Mouse (Mus musculus) stomach, embryonic 16.5 days (tissue): ENCODE measurements around the gene Chchd10. TPM values are rescaled to one million over a fixed set of nuclear protein-coding genes. Genes with fewer than 3 reads are reported as not detected.

Experiments
- ATAC-seq: fragments of 200-750 bp; cut with Nextera tagmentation; 2 replicates; pipeline ENCODE4 v1.8.0; 2017; ENCODE audit warnings: moderate number of reproducible peaks, moderate TSS enrichment; ENCODE audit not compliant: insufficient read depth, low FRiP score
- H3K27ac ChIP-seq: fragments of 300-500 bp; sonication (generic); 2 replicates; pipeline ENCODE4 v1.5.1; 2014; ENCODE audit warnings: low read length
- H3K27me3 ChIP-seq: fragments of 300-500 bp; sonication (generic); 2 replicates; pipeline ENCODE4 v1.6.1; 2014; ENCODE audit warnings: low read length, control low read depth, mixed read lengths; ENCODE audit not compliant: control insufficient read depth, insufficient read depth
- H3K36me3 ChIP-seq: fragments of 300-500 bp; sonication (generic); 2 replicates; pipeline ENCODE4 v1.6.1; 2014; ENCODE audit warnings: low read length; ENCODE audit not compliant: control insufficient read depth, insufficient read depth
- H3K4me1 ChIP-seq: fragments of 300-500 bp; sonication (generic); 2 replicates; pipeline ENCODE4 v1.6.1; 2014; ENCODE audit warnings: low read length, control low read depth, mixed read lengths; ENCODE audit not compliant: control insufficient read depth, insufficient read depth
- H3K4me2 ChIP-seq: fragments of 300-500 bp; sonication (generic); 2 replicates; pipeline ENCODE4 v1.6.1; 2014; ENCODE audit warnings: low read depth, low read length, mixed read lengths
- H3K4me3 ChIP-seq: fragments of 300-500 bp; sonication (generic); replicated peaks from 2 replicates; pipeline ENCODE4 v1.5.1; 2014; ENCODE audit warnings: mild to moderate bottlenecking, low read length
- H3K9ac ChIP-seq: fragments of 300-500 bp; sonication (generic); 2 replicates; pipeline ENCODE4 v1.6.1; 2014; ENCODE audit warnings: low read length
- H3K9me3 ChIP-seq: fragments of 300-500 bp; sonication (generic); replicated peaks from 2 replicates; pipeline ENCODE4 v1.6.1; 2016; ENCODE audit warnings: low read length, control low read depth; ENCODE audit not compliant: control insufficient read depth
- WGBS: fragments of 180-500 bp; shearing (Covaris S2); extraction: QIAGEN DNeasy Blood & Tissue Kit; methylation state at CpG from one replicate; pipeline ENCODE4 v1.1.7; 2014; 5-methylcytosine and 5-hydroxymethylcytosine counted together
- polyA plus RNA-seq: library from polyadenylated mRNA; unstranded; fragments of >200 nt; fragmentation: Nextera tagmentation; extraction: Ambion mirVana; gene quantifications from 2 replicates; pipeline ENCODE4 v1.2.1, GENCODE M21; 2015

The Chchd10 gene
- polyA plus RNA-seq, 1 experiment from 2014 or later = 83.6 TPM

GRCm38 (mm10) chr10:75954381-75954811, 21.5 kb downstream of the Chchd10 start, which contains the start of gene Gm5134:
Gm5134 (plus strand) TSS chr10:75954514.
- no peaks in the 10 kb centered on the region for H3K36me3 ChIP-seq
- WGBS = 24% methylated on average over 20 of the region's 20 CpGs
- no peak within 1 kb of the TSS for H3K27ac ChIP-seq
- H3K4me3 ChIP-seq = peak within 1 kb of the TSS; percentile 8; the same call in 1 of the 2 replicates
- peaks cover 6% of the 10 kb centered on the region for H3K4me1 ChIP-seq
- peak within 1 kb of the TSS; percentile 32 for H3K4me2 ChIP-seq
- no peak for ATAC-seq
- H3K9ac ChIP-seq = no peak within 1 kb of the TSS
- H3K27me3 ChIP-seq = peaks cover 5% of the 10 kb centered on the region; the same call in 1 of the 2 replicates
- H3K9me3 ChIP-seq = no peaks in the 10 kb centered on the region

DNA sequence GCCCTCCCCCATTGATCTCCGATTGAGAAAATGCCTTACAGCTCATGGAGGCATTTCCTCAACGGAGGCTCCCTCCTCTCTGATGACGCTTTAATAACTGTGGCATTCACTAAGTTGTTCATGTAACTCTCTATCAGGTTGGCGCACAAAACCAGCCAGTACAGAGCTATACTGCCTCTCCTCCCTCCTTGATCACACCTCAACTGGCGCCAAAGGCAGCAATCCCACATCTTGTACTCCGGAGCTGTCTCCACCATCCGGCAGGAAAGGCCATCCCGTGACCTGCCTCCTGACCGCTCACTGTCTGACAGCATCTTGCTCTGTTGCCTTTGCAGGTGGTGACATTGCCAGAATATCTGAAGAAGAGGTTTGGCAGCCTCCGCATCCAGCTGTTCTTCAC, 40.9 kb downstream of the Chchd10 start:
- no peak for ATAC-seq
- no peak overlapping the region for H3K4me2 ChIP-seq
- H3K36me3 ChIP-seq = no peaks in the 10 kb centered on the region
- H3K27me3 ChIP-seq = no peaks in the 10 kb centered on the region
- H3K27ac ChIP-seq = no peak overlapping the region
- no peak overlapping the region for H3K4me3 ChIP-seq
- 92% methylated on average over 10 of the region's 10 CpGs for WGBS
- no peaks in the 10 kb centered on the region for H3K9me3 ChIP-seq
- no peaks in the 10 kb centered on the region for H3K4me1 ChIP-seq
- H3K9ac ChIP-seq = no peak overlapping the region

DNA sequence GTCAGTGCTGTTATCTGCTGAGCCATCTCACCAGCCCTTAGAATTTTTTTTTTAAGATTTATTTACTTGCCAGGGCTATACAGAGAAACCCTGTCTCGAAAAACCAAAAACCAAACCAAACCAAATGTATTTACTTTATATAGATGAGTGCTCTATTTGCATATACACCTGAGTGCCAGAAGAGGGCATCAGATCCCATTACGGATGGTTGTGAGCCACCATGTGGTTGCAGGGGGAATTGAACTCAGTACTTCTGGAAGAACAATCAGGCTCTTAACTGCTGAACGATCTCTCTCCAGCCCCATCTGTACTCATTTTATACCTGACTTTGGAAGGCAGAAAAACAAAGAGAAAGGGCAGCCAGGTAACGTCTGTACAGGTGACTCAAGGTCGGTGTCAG, 42.3 kb downstream of the Chchd10 start:
- H3K4me2 ChIP-seq = no peak overlapping the region
- no peaks in the 10 kb centered on the region for H3K4me1 ChIP-seq
- H3K27me3 ChIP-seq = no peaks in the 10 kb centered on the region
- H3K4me3 ChIP-seq = no peak overlapping the region
- no peaks in the 10 kb centered on the region for H3K9me3 ChIP-seq
- H3K27ac ChIP-seq = no peak overlapping the region
- H3K36me3 ChIP-seq = no peaks in the 10 kb centered on the region
- 77% methylated on average over 5 of the region's 5 CpGs for WGBS
- H3K9ac ChIP-seq = no peak overlapping the region
- ATAC-seq = no peak

- H3K36me3 ChIP-seq = no peaks in the 10 kb centered on the region
- H3K4me3 ChIP-seq = no peak overlapping the region
- no peaks in the 10 kb centered on the region for H3K4me1 ChIP-seq
- no peak for ATAC-seq
- H3K9ac ChIP-seq = no peak overlapping the region
- WGBS = 43% methylated on average over 10 of the region's 10 CpGs
- H3K27me3 ChIP-seq = no peaks in the 10 kb centered on the region
- H3K9me3 ChIP-seq = no peaks in the 10 kb centered on the region
- no peak overlapping the region for H3K4me2 ChIP-seq
- no peak overlapping the region for H3K27ac ChIP-seq
These were observed 45.3 kb downstream of the Chchd10 start for GRCm38 (mm10) chr10:75978119-75978834.

DNA sequence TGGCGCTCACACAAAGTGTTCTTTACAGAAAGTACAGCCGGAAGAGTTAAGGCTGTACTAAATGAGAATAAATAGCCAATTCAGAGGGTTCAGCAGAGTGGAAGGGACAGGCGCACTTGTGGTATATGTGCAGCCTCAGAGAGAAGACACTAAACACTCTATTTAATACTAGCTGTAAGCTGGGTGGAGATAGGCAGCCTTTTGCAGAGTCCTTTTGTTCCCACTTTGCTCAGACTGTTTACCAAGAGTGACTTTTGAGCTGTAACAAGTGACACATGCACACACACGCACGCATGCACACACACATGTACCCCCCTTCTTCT, 45.9 kb downstream of the Chchd10 start:
- H3K9me3 ChIP-seq = no peaks in the 10 kb centered on the region
- H3K27ac ChIP-seq = no peak overlapping the region
- 84% methylated on average over 5 of the region's 5 CpGs for WGBS
- no peaks in the 10 kb centered on the region for H3K36me3 ChIP-seq
- H3K4me3 ChIP-seq = no peak overlapping the region
- ATAC-seq = no peak
- H3K4me2 ChIP-seq = no peak overlapping the region
- H3K4me1 ChIP-seq = no peaks in the 10 kb centered on the region
- no peak overlapping the region for H3K9ac ChIP-seq
- H3K27me3 ChIP-seq = no peaks in the 10 kb centered on the region

DNA sequence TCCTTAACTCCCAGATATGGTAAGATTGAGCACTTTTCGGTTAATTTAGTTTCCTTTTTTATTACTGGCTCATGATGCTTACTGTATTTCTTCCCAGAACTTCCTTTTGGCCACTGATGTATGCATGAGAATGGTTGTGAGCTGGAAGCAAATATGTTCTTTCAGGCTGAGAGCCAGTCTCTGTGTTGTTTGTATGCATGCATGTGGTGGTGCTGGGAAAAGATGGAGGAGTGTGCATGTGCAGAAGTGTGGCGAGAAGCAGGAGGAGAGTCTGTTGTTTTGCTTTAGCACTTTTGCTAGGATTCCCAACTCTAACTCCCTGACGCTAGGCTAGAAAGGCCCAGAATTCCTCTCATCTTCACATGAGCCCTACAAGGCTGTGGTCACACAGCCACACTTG, 46.5 kb downstream of the Chchd10 start:
- Histone ChIP-seq H3K27ac (no peak overlapping the region), H3K9ac (no peak overlapping the region), H3K4me3 (no peak overlapping the region), H3K27me3 (no peaks in the 10 kb centered on the region), H3K9me3 (no peaks in the 10 kb centered on the region), H3K4me1 (no peaks in the 10 kb centered on the region), H3K36me3 (no peaks in the 10 kb centered on the region), H3K4me2 (no peak overlapping the region)
- ATAC-seq = no peak
- WGBS = 80% methylated on average over 3 of the region's 3 CpGs

Other genes starting within 250 kb of the Chchd10 start
- gene Cabin1, start 168.8 kb upstream of the Chchd10 start, polyA plus RNA-seq = 29.3 and 34.0 TPM in 2 replicates
- 57.1 and 72.9 TPM in 2 replicates for gene Ddt, start 159.7 kb upstream of the Chchd10 start, polyA plus RNA-seq
- not detected in 2 replicates for gene Gm20441, start 152.2 kb upstream of the Chchd10 start, polyA plus RNA-seq
- 50.2 and 55.5 TPM in 2 replicates for gene Gstt3, start 151.7 kb upstream of the Chchd10 start, polyA plus RNA-seq
- 20.6 and 20.8 TPM in 2 replicates for gene Gstt1, start 134.5 kb upstream of the Chchd10 start, polyA plus RNA-seq
- not detected in 2 replicates for gene Gstt4, start 110.6 kb upstream of the Chchd10 start, polyA plus RNA-seq
- gene Gstt2, start 95.7 kb upstream of the Chchd10 start, polyA plus RNA-seq = 64.8 and 76.9 TPM in 2 replicates
- gene Mif, start 72.9 kb upstream of the Chchd10 start, polyA plus RNA-seq = 1,459 and 1,538 TPM in 2 replicates
- 9.6 and 11.9 TPM in 2 replicates for gene Derl3, start 39.7 kb upstream of the Chchd10 start, polyA plus RNA-seq
- gene Smarcb1, start 11.5 kb upstream of the Chchd10 start, polyA plus RNA-seq = 159 and 162 TPM in 2 replicates
- 33.8 and 39.1 TPM in 2 replicates for gene Mmp11, start 3.4 kb downstream of the Chchd10 start, polyA plus RNA-seq
- 0.75 and 1.0 TPM in 2 replicates for gene Gm867, start 7.5 kb downstream of the Chchd10 start, polyA plus RNA-seq
- gene Vpreb3, start 9.9 kb downstream of the Chchd10 start, polyA plus RNA-seq = 1.9 and 2.1 TPM in 2 replicates
- not detected in 2 replicates for gene Gm5134, start 21.4 kb downstream of the Chchd10 start, polyA plus RNA-seq
- gene Zfp280b, start 99.5 kb downstream of the Chchd10 start, polyA plus RNA-seq = 15.7 and 15.9 TPM in 2 replicates
- gene Slc5a4b, start 177.8 kb downstream of the Chchd10 start, polyA plus RNA-seq = 0.15 TPM in 1 of 2 replicates, not detected in the other
- gene Slc5a4a, start 214.3 kb downstream of the Chchd10 start, polyA plus RNA-seq = not detected in 2 replicates